Mouse (Mus musculus): ENCODE results near the gene Arl4c. TPM values are rescaled to one million over a fixed set of nuclear protein-coding genes. Genes with fewer than 3 reads are reported as not detected.

Gene Arl4c
- polyA plus RNA-seq (2016; fragmentation: Nextera tagmentation; extraction: Ambion mirVana), result 49.4 and 49.8 TPM in 2 replicates

- no peaks in the 10 kb centered on the region for H3K9me3 ChIP-seq (replicated peaks)
- H3K4me3 ChIP-seq, result peak within 1 kb of the TSS; percentile 95
- peaks cover 24% of the 10 kb centered on the region for H3K4me1 ChIP-seq
- H3K9ac ChIP-seq, result peak within 1 kb of the TSS; percentile 98
- peaks cover 11% of the 10 kb centered on the region for H3K36me3 ChIP-seq
- H3K27ac ChIP-seq, result peak within 1 kb of the TSS; percentile 98
- H3K4me2 ChIP-seq (replicated peaks), result peak within 1 kb of the TSS; percentile 74
- ATAC-seq (ENCODE audit: low FRiP score), result peak; percentile 83
- no peaks in the 10 kb centered on the region for H3K27me3 ChIP-seq
- WGBS, result under 1% methylated on average over 90 of the region's 91 CpGs
These were observed at the start of gene Arl4c for GRCm38 (mm10) chr1:88701870-88702661. Gene Arl4c, minus strand, starts transcription at chr1:88702221.

GRCm38 (mm10) chr1:88751332-88751731, 49.3 kb upstream of the Arl4c start:
- Histone ChIP-seq H3K27me3 (no peaks in the 10 kb centered on the region), H3K9me3 (replicated peaks) (no peaks in the 10 kb centered on the region), H3K4me2 (replicated peaks) (no peak overlapping the region), H3K27ac (no peak overlapping the region), H3K9ac (no peak overlapping the region), H3K4me3 (no peak overlapping the region), H3K36me3 (no peaks in the 10 kb centered on the region), H3K4me1 (peaks cover 14% of the 10 kb centered on the region; the same call in 1 of the 2 replicates)
- 72% methylated on average over 6 of the region's 6 CpGs for WGBS
- no peak for ATAC-seq (ENCODE audit: low FRiP score)

DNA sequence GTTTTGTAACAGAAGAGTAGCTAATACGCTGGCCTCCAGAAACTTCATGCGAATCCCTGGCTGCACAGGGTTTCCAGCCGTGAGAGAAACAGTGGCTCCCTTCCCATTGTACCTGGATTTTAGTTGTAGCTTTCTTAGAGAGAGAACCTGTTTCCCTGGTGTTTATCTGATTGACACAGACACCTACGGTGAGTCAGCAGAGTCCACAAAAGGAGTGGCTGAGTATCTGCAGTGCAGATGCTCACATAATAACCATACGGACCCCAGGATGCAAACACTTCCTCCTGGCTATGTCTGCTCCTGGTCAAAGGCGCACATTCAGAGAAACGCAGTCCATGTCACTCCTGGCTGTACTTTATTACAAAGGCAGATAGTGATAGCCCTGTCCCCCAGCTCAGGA, 48.6 kb upstream of the Arl4c start:
- Histone ChIP-seq H3K27ac (no peak overlapping the region), H3K4me2 (replicated peaks) (no peak overlapping the region), H3K27me3 (no peaks in the 10 kb centered on the region), H3K4me3 (no peak overlapping the region), H3K9me3 (replicated peaks) (no peaks in the 10 kb centered on the region), H3K4me1 (peaks cover 14% of the 10 kb centered on the region; the same call in 1 of the 2 replicates), H3K36me3 (no peaks in the 10 kb centered on the region), H3K9ac (no peak overlapping the region)
- no peak for ATAC-seq (ENCODE audit: low FRiP score)
- WGBS, result 80% methylated on average over 7 of the region's 7 CpGs

GRCm38 (mm10) chr1:88750126-88750525, 48.1 kb upstream of the Arl4c start:
- Histone ChIP-seq H3K9me3 (replicated peaks) (no peaks in the 10 kb centered on the region), H3K9ac (no peak overlapping the region), H3K4me2 (replicated peaks) (no peak overlapping the region), H3K4me1 (peaks cover 16% of the 10 kb centered on the region; the same call in 1 of the 2 replicates), H3K27me3 (no peaks in the 10 kb centered on the region), H3K4me3 (no peak overlapping the region), H3K27ac (no peak overlapping the region), H3K36me3 (no peaks in the 10 kb centered on the region)
- WGBS, result 91% methylated on average over 3 of the region's 3 CpGs
- ATAC-seq (ENCODE audit: low FRiP score), result no peak

- Histone ChIP-seq H3K9ac (no peak overlapping the region), H3K9me3 (replicated peaks) (no peaks in the 10 kb centered on the region), H3K27me3 (no peaks in the 10 kb centered on the region), H3K4me3 (no peak overlapping the region), H3K36me3 (no peaks in the 10 kb centered on the region), H3K27ac (no peak overlapping the region), H3K4me1 (peaks cover 16% of the 10 kb centered on the region; the same call in 1 of the 2 replicates), H3K4me2 (replicated peaks) (no peak overlapping the region)
- ATAC-seq (ENCODE audit: low FRiP score), result no peak
- 81% methylated on average over 8 of the region's 8 CpGs for WGBS
These were observed 47.1 kb upstream of the Arl4c start for GRCm38 (mm10) chr1:88749106-88749505.

- Histone ChIP-seq H3K27ac (no peak overlapping the region), H3K4me1 (peaks cover 2% of the 10 kb centered on the region; the same call in 1 of the 2 replicates), H3K27me3 (no peaks in the 10 kb centered on the region), H3K9ac (no peak overlapping the region), H3K36me3 (no peaks in the 10 kb centered on the region), H3K4me2 (replicated peaks) (no peak overlapping the region), H3K9me3 (replicated peaks) (no peaks in the 10 kb centered on the region), H3K4me3 (no peak overlapping the region)
- peak; percentile 72 for ATAC-seq (ENCODE audit: low FRiP score)
- 8% methylated on average over 8 of the region's 8 CpGs for WGBS
These were observed 43.2 kb upstream of the Arl4c start for GRCm38 (mm10) chr1:88745256-88745655.

- no peaks in the 10 kb centered on the region for H3K36me3 ChIP-seq
- H3K4me3 ChIP-seq, result no peak overlapping the region
- no peaks in the 10 kb centered on the region for H3K9me3 ChIP-seq (replicated peaks)
- no peak overlapping the region for H3K27ac ChIP-seq
- ATAC-seq (ENCODE audit: low FRiP score), result no peak
- no peaks in the 10 kb centered on the region for H3K27me3 ChIP-seq
- WGBS, result 71% methylated on average over 8 of the region's 8 CpGs
- peaks cover 2% of the 10 kb centered on the region; the same call in 1 of the 2 replicates for H3K4me1 ChIP-seq
- H3K9ac ChIP-seq, result no peak overlapping the region
- H3K4me2 ChIP-seq (replicated peaks), result no peak overlapping the region
These were observed 42.2 kb upstream of the Arl4c start for GRCm38 (mm10) chr1:88744261-88744660.

- ATAC-seq (ENCODE audit: low FRiP score), result no peak
- no peaks in the 10 kb centered on the region for H3K9me3 ChIP-seq (replicated peaks)
- 55% methylated on average over 7 of the region's 7 CpGs for WGBS
These were observed 40.4 kb upstream of the Arl4c start for GRCm38 (mm10) chr1:88742372-88742771.

GRCm38 (mm10) chr1:88739546-88739945, 37.5 kb upstream of the Arl4c start:
- 88% methylated on average over 4 of the region's 4 CpGs for WGBS
- H3K9ac ChIP-seq, result no peak overlapping the region

More at GRCm38 (mm10) chr1:88742372-88742771, 40.4 kb upstream of the Arl4c start:
- peaks cover 2% of the 10 kb centered on the region; the same call in 1 of the 2 replicates for H3K4me1 ChIP-seq
- H3K4me2 ChIP-seq (replicated peaks), result no peak overlapping the region
- H3K27me3 ChIP-seq, result no peaks in the 10 kb centered on the region
- H3K27ac ChIP-seq, result no peak overlapping the region
- H3K36me3 ChIP-seq, result no peaks in the 10 kb centered on the region
- H3K9ac ChIP-seq, result no peak overlapping the region
- H3K4me3 ChIP-seq, result no peak overlapping the region

GRCm38 (mm10) chr1:88738931-88739330, 36.9 kb upstream of the Arl4c start:
- H3K36me3 ChIP-seq, result no peaks in the 10 kb centered on the region
- no peak overlapping the region for H3K4me2 ChIP-seq (replicated peaks)
- no peaks in the 10 kb centered on the region for H3K9me3 ChIP-seq (replicated peaks)
- no peaks in the 10 kb centered on the region for H3K4me1 ChIP-seq
- no peaks in the 10 kb centered on the region for H3K27me3 ChIP-seq
- no peak for ATAC-seq (ENCODE audit: low FRiP score)
- no peak overlapping the region for H3K4me3 ChIP-seq
- 72% methylated on average over 3 of the region's 3 CpGs for WGBS
- no peak overlapping the region for H3K9ac ChIP-seq
- no peak overlapping the region for H3K27ac ChIP-seq

More at GRCm38 (mm10) chr1:88739546-88739945, 37.5 kb upstream of the Arl4c start:
- no peaks in the 10 kb centered on the region for H3K4me1 ChIP-seq
- H3K9me3 ChIP-seq (replicated peaks), result no peaks in the 10 kb centered on the region
- no peak overlapping the region for H3K27ac ChIP-seq
- no peak overlapping the region for H3K4me2 ChIP-seq (replicated peaks)
- H3K4me3 ChIP-seq, result no peak overlapping the region
- no peaks in the 10 kb centered on the region for H3K36me3 ChIP-seq
- no peaks in the 10 kb centered on the region for H3K27me3 ChIP-seq
- no peak for ATAC-seq (ENCODE audit: low FRiP score)

DNA sequence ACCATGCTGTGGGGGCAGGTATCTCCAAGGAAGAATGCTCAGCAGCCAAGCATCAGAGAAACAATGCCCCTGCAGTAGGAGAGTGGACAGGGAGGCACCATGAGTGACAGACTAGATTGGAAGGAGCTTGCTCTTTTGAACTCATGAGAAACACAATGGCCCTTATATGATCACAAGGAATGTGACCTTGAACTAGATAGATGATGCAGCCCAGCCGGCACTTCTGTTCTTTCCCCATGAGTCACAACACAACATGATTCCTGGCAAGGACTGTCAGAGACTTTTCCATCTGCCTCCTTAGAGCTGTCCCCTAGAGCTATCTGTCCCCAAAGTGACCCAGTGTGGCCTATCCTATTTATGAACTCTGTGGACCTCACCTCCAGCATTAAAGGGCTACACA, 27.5 kb upstream of the Arl4c start:
- no peak overlapping the region for H3K27ac ChIP-seq
- ATAC-seq (ENCODE audit: low FRiP score), result no peak
- no peak overlapping the region for H3K4me3 ChIP-seq
- H3K9me3 ChIP-seq (replicated peaks), result no peaks in the 10 kb centered on the region
- WGBS, result 88% methylated on average over 1 of the region's 1 CpGs
- H3K4me2 ChIP-seq (replicated peaks), result no peak overlapping the region
- H3K4me1 ChIP-seq, result no peaks in the 10 kb centered on the region
- H3K36me3 ChIP-seq, result no peaks in the 10 kb centered on the region
- H3K27me3 ChIP-seq, result no peaks in the 10 kb centered on the region
- H3K9ac ChIP-seq, result no peak overlapping the region

- H3K9me3 ChIP-seq (replicated peaks), result no peaks in the 10 kb centered on the region
- ATAC-seq (ENCODE audit: low FRiP score), result no peak
- H3K36me3 ChIP-seq, result no peaks in the 10 kb centered on the region
- H3K27ac ChIP-seq, result no peak overlapping the region
- no peak overlapping the region for H3K9ac ChIP-seq
- 94% methylated on average over 1 of the region's 1 CpGs for WGBS
- H3K27me3 ChIP-seq, result no peaks in the 10 kb centered on the region
- H3K4me1 ChIP-seq, result no peaks in the 10 kb centered on the region
- no peak overlapping the region for H3K4me3 ChIP-seq
- H3K4me2 ChIP-seq (replicated peaks), result no peak overlapping the region
These were observed 25.3 kb upstream of the Arl4c start for GRCm38 (mm10) chr1:88727369-88727768.

DNA sequence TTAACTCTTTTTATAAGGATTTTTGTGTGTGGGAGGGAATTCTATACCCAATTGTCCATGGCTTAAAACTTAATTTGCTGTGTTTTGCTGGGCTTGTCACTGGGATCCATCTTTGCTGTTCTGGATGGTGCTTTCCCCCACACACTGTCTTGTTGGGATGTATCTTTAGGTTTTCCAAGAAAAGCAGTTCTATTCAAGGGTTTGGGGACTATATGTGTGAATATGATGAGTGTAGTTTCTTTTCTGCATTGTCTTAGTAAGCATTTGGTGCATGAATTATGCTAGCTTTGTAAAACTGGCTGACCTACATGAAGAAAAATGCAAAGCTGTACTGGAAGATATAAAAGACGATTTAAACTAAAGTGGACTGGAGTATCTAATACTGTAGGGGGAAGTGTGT, 23.7 kb upstream of the Arl4c start:
- no peaks in the 10 kb centered on the region for H3K4me1 ChIP-seq
- no peak overlapping the region for H3K4me2 ChIP-seq (replicated peaks)
- H3K27ac ChIP-seq, result no peak overlapping the region
- no peaks in the 10 kb centered on the region for H3K36me3 ChIP-seq
- H3K27me3 ChIP-seq, result no peaks in the 10 kb centered on the region
- WGBS, result 71% methylated on average over 1 of the region's 1 CpGs
- H3K9ac ChIP-seq, result no peak overlapping the region
- no peak for ATAC-seq (ENCODE audit: low FRiP score)
- no peaks in the 10 kb centered on the region for H3K9me3 ChIP-seq (replicated peaks)
- H3K4me3 ChIP-seq, result no peak overlapping the region
